Mouse (Mus musculus) spleen, adult 2 months (tissue): Measurements from ENCODE around the gene Kynu. TPM values are rescaled to one million over a fixed set of nuclear protein-coding genes. Genes with fewer than 3 reads are reported as not detected.

Experiments
- DNase-seq, 2 experiments: peaks; one replicate each; pipeline versions ENCODE4 v3.0.0 to v3.0.0-alpha.2; 2012 to 2021; ENCODE audit warnings: low spot score in 2 of 2, low read depth in 1 of 2
- H3K27ac ChIP-seq: fragments of 200-500 bp; 2 replicates; pipeline ENCODE4 v1.5.1; 2012; ENCODE audit warnings: low read length, inconsistent platforms; ENCODE audit not compliant: insufficient read depth
- H3K27me3 ChIP-seq: fragments of 200-500 bp; 2 replicates; pipeline ENCODE4 v1.6.1; 2012; ENCODE audit warnings: mild to moderate bottlenecking, moderate library complexity, low read length, inconsistent platforms; ENCODE audit not compliant: control insufficient read depth, insufficient read depth
- H3K36me3 ChIP-seq: fragments of 200-500 bp; 2 replicates; pipeline ENCODE4 v1.6.1; 2012; ENCODE audit warnings: mild to moderate bottlenecking, low read length, inconsistent platforms; ENCODE audit not compliant: control insufficient read depth, insufficient read depth
- H3K4me1 ChIP-seq: fragments of 200-500 bp; 2 replicates; pipeline ENCODE4 v1.6.1; 2011; ENCODE audit warnings: inconsistent platforms; ENCODE audit not compliant: control insufficient read depth, insufficient read depth, insufficient read length
- H3K4me3 ChIP-seq: fragments of 200-500 bp; 2 replicates; pipeline ENCODE4 v1.5.1; 2011; ENCODE audit warnings: mild to moderate bottlenecking, inconsistent platforms; ENCODE audit not compliant: insufficient read depth, insufficient read length; ENCODE audit errors: extremely low read depth
- CTCF ChIP-seq: fragments of 200-500 bp; IDR thresholded peaks from 2 replicates; pipeline ENCODE4 v1.5.1; 2011; ENCODE audit warnings: mild to moderate bottlenecking, inconsistent platforms; ENCODE audit not compliant: insufficient read depth, insufficient read length, insufficient replicate concordance; ENCODE audit errors: extremely low read depth
- POLR2A ChIP-seq: fragments of 200-500 bp; IDR thresholded peaks from 2 replicates; pipeline ENCODE4 v1.6.1; 2011; ENCODE audit warnings: low read depth, low read length, inconsistent platforms
- WGBS: fragments of 180-500 bp; shearing (Covaris S2); methylation state at CpG from one replicate; pipeline ENCODE4 v1.1.7; 2018; 5-methylcytosine and 5-hydroxymethylcytosine counted together
- polyA plus RNA-seq: library from polyadenylated mRNA; depleted of rRNA; stranded (reverse); fragments of >200 nt; gene quantifications from 2 replicates; pipeline ENCODE4 v1.2.3, GENCODE M21; 2012

The Kynu gene
- polyA plus RNA-seq, 1 experiment: 4.1 TPM

DNA sequence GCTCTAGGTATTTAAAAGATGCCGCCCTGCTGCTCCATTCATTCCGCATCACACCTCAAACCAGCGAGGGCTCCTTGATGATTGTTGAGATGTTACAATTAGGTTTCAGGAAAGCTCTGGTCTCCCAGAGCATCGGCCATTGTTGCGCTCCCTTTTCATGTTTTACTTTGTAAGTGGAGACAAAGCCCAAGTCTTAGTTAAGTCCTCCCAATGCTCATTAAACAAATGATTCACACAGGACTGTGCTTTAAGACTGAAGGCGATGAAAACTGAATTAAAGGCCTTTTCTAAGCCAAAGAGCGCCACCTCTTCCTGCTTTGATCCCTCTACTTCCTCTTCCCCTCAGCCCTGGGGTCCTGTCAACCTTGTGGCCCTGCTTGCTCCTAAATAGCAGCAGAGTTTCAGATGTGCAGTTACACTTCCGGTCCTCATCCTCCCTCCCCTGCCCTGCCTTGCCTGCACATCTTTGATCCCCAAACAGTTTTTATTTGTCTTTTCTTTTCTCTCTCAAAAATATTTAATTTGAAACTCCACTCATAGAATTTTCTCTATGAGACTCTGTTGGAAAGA lies 28.2 kb downstream of the Kynu start:
- TF ChIP-seq CTCF (no peak), POLR2A (no peak)
- WGBS: 75% methylated on average over 8 of the region's 8 CpGs
- peaks cover 1% of the 10 kb centered on the region; the same call in 1 of the 2 replicates for H3K36me3 ChIP-seq
- H3K27ac ChIP-seq: no peak overlapping the region
- H3K4me3 ChIP-seq: no peak overlapping the region
- H3K27me3 ChIP-seq: no peaks in the 10 kb centered on the region
- no peaks in the 10 kb centered on the region for H3K4me1 ChIP-seq
- no peak for DNase-seq

- Histone ChIP-seq H3K27me3 (no peaks in the 10 kb centered on the region), H3K36me3 (peaks cover 1% of the 10 kb centered on the region; the same call in 1 of the 2 replicates), H3K4me3 (no peak overlapping the region), H3K4me1 (no peaks in the 10 kb centered on the region), H3K27ac (no peak overlapping the region)
- TF ChIP-seq CTCF (no peak), POLR2A (no peak)
- no peak for DNase-seq
- WGBS: 47% methylated on average over 3 of the region's 3 CpGs
These were observed 30.4 kb downstream of the Kynu start for GRCm38 (mm10) chr2:43585508-43585907.

DNA sequence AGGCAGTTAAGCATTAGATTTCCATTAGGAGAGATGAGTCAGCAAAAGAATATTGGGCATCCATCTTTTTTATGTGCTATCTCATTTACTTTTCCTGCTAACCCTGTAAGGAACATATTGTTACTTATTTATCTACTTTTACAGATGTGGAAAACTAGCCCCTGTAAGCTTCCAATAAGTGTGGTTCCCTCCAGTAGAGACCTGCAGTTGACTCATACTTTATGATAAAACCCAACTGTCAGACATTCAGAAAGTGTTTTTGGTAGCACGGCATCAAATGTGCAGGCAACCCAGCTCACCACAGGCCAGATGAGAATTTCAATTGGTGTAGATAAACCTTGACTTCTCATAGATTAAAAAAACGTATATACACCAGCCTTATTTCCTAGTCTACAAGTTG lies 32.7 kb downstream of the Kynu start:
- H3K36me3 ChIP-seq: no peaks in the 10 kb centered on the region
- DNase-seq: no peak
- H3K27me3 ChIP-seq: no peaks in the 10 kb centered on the region
- H3K4me3 ChIP-seq: no peak overlapping the region
- no peaks in the 10 kb centered on the region for H3K4me1 ChIP-seq
- no peak overlapping the region for H3K27ac ChIP-seq
- TF ChIP-seq POLR2A (no peak), CTCF (no peak)
- 85% methylated on average over 2 of the region's 2 CpGs for WGBS

GRCm38 (mm10) chr2:43592001-43592704 lies 37.0 kb downstream of the Kynu start:
- DNase-seq: no peak
- H3K27me3 ChIP-seq: no peaks in the 10 kb centered on the region
- H3K27ac ChIP-seq: no peak overlapping the region
- 78% methylated on average over 1 of the region's 1 CpGs for WGBS
- no peaks in the 10 kb centered on the region for H3K36me3 ChIP-seq
- H3K4me1 ChIP-seq: no peaks in the 10 kb centered on the region
- no peak overlapping the region for H3K4me3 ChIP-seq
- no peak for TF ChIP-seq POLR2A
- TF ChIP-seq CTCF: no peak

DNA sequence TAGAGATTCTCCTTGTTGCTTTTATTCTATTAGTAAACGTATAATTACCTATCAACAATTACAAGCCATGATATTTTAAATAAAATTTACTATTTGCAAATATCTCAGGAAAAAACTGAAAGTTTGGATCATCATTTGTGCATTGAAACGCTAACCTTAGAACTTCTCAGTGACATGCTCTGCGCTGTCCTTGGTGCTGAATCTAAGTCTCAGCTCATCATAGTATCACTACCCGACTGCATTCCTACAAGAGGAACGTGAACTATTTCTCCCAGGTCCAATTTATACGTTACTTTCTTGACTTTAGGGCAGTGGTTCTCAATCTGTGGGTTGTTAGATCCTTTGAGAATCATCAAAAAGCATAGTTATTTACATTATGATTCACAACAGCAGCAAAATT lies 58.4 kb downstream of the Kynu start:
- DNase-seq: no peak
- Histone ChIP-seq H3K27me3 (no peaks in the 10 kb centered on the region), H3K4me1 (no peaks in the 10 kb centered on the region), H3K4me3 (no peak overlapping the region), H3K27ac (no peak overlapping the region), H3K36me3 (peaks cover 1% of the 10 kb centered on the region; the same call in 1 of the 2 replicates)
- 21% methylated on average over 6 of the region's 6 CpGs for WGBS
- no peak for TF ChIP-seq POLR2A

DNA sequence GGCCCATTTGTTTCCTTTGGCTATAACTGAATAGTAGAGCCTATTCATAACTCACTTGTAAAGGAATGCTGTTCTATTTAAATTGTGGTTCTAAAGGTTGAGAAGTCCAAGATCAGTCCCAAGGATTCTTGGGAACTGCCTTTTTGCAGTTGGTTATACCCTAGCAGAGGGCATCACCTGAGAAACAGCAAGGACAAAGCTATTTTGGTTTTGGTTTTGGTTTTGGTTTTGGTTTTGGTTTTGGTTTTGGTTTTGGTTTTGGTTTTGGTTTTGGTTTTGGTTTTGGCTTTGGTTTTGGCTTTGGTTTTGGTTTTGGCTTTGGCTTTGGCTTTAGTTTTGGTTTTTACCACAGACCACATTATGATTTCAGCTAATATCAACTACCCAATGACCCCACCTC lies 66.0 kb downstream of the Kynu start:
- H3K4me1 ChIP-seq: no peaks in the 10 kb centered on the region
- H3K4me3 ChIP-seq: no peak overlapping the region
- no peaks in the 10 kb centered on the region for H3K27me3 ChIP-seq
- no peak for TF ChIP-seq CTCF
- TF ChIP-seq POLR2A: no peak
- DNase-seq: no peak
- peaks cover 3% of the 10 kb centered on the region; the same call in 1 of the 2 replicates for H3K36me3 ChIP-seq
- no peak overlapping the region for H3K27ac ChIP-seq

DNA sequence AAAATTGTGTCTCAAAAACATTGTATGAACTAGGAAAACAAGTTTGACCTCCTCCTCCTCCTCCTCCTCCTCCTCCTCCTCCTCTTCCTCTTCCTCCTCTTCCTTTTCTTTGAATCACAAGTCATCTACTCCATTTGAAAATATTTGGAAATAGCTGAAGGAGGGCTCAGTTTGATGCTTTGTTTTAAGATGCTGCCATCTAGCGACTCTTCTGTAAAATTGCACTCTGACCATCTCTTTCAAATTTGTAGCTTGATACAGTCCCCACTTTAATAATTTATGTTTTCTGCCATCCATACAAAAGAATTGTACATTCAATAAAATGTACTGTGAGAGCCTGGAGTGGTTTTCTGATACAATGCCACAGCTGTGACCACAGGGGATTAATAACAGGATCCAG lies 67.7 kb downstream of the Kynu start:
- Histone ChIP-seq H3K4me3 (no peak overlapping the region), H3K4me1 (no peaks in the 10 kb centered on the region), H3K27me3 (no peaks in the 10 kb centered on the region), H3K27ac (no peak overlapping the region), H3K36me3 (peaks cover 3% of the 10 kb centered on the region; the same call in 1 of the 2 replicates)
- TF ChIP-seq CTCF (no peak), POLR2A (no peak)
- 0% methylated on average over 1 of the region's 1 CpGs for WGBS
- DNase-seq: no peak
